ENCODE assay signal across 19 mouse cellular contexts in the genomic region with DNA sequence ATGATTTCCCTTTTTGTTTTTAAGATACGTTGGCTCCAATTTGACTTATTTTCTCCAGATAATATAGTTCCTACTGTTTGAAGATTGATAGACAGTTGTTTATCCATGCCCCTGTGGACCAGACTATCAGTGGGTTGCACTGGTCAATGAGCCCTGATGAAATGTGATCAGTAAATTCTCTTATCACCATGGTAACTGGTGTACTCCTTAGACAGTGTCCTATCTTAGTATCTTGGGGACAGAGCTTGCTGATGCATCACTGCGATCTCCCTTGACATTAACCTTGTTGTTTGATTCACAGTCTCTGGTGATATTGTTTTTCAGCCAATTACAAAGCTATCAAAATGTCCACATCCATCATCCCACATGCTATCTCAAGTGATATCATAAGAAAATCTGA.
"Had no signal": no experiment of that assay in that cellular context is flagged by ENCODE, and none has a peak within 500 bp of the region (broad histone marks: within the 10 kb centered on the region; RNA-seq: fewer than 3 reads in every experiment).

No protein-coding gene starts in this region.

- H3K4me2 ChIP-seq: liver, embryonic 11.5 days; liver, embryonic 13.5 days; liver, embryonic 15.5 days; lung, embryonic 15.5 days; midbrain, embryonic 13.5 days had no signal

- DNase-seq: liver, embryonic 13.5 days; liver, postnatal 0 days; lung, adult 2 months; lung, postnatal 14 days; lung, postnatal 36 days; right cerebral cortex, postnatal 14 days; thymus, adult 18-20 months; thymus, postnatal 14 days; thymus, postnatal 36 days had no signal

- H3K4me1 ChIP-seq: liver, embryonic 13.5 days; liver, embryonic 15.5 days; lung, embryonic 15.5 days; megakaryocyte, embryonic 14.5 days; midbrain, embryonic 10.5 days; midbrain, embryonic 13.5 days had no signal

- H3K36me3 ChIP-seq: liver, embryonic 13.5 days; liver, embryonic 15.5 days; lung, embryonic 15.5 days; midbrain, embryonic 10.5 days; midbrain, embryonic 13.5 days had no signal

- H3K9ac ChIP-seq: liver, embryonic 13.5 days; liver, embryonic 15.5 days; liver, postnatal 0 days; lung, embryonic 15.5 days; midbrain, embryonic 13.5 days had no signal

- H3K27ac ChIP-seq: liver, embryonic 13.5 days; liver, embryonic 15.5 days; lung, embryonic 15.5 days; macrophage; midbrain, embryonic 10.5 days; midbrain, embryonic 13.5 days had no signal

- H3K9me3 ChIP-seq: liver, embryonic 13.5 days; liver, embryonic 15.5 days; lung, embryonic 15.5 days; midbrain, embryonic 10.5 days; midbrain, embryonic 13.5 days had no signal

- H3K27me3 ChIP-seq: liver, embryonic 13.5 days; liver, embryonic 15.5 days; lung, embryonic 15.5 days; megakaryocyte, embryonic 14.5 days; midbrain, embryonic 13.5 days had no signal

- ATAC-seq: liver, postnatal 0 days; lung, postnatal 0 days; midbrain, embryonic 13.5 days; midbrain, embryonic 16.5 days had no signal

- H3K4me3 ChIP-seq: liver, embryonic 13.5 days; liver, embryonic 15.5 days; lung, embryonic 15.5 days; megakaryocyte, embryonic 14.5 days; midbrain, embryonic 10.5 days; midbrain, embryonic 13.5 days; myocyte had no signal
